Mouse (Mus musculus) hindbrain, embryonic 12.5 days (tissue): Measurements from ENCODE around the gene Mapkapk2. TPM values are rescaled to one million over a fixed set of nuclear protein-coding genes. Genes with fewer than 3 reads are reported as not detected.
A peak's percentile ranks its signal among the peaks of the same experiment; 100 is the strongest.

ENCODE experiments used
- ATAC-seq: fragments of 200-750 bp; cut with Nextera tagmentation; 2 replicates; pipeline ENCODE4 v1.8.0; 2017; ENCODE audit warnings: moderate TSS enrichment; ENCODE audit not compliant: low FRiP score
- H3K27ac ChIP-seq: fragments of 300-500 bp; sonication (generic); 2 replicates; pipeline ENCODE4 v1.5.1; 2016; ENCODE audit warnings: mild to moderate bottlenecking
- H3K27me3 ChIP-seq: fragments of 300-500 bp; sonication (generic); 2 replicates; pipeline ENCODE4 v1.6.1; 2016; ENCODE audit warnings: mild to moderate bottlenecking
- H3K36me3 ChIP-seq: fragments of 300-500 bp; sonication (generic); 2 replicates; pipeline ENCODE4 v1.6.1; 2016; ENCODE audit warnings: mild to moderate bottlenecking
- H3K4me1 ChIP-seq: fragments of 300-500 bp; sonication (generic); 2 replicates; pipeline ENCODE4 v1.6.1; 2016
- H3K4me2 ChIP-seq: fragments of 300-500 bp; sonication (generic); replicated peaks from 2 replicates; pipeline ENCODE4 v1.6.1; 2016; ENCODE audit warnings: mild to moderate bottlenecking
- H3K4me3 ChIP-seq: fragments of 300-500 bp; sonication (generic); 2 replicates; pipeline ENCODE4 v1.5.1; 2016; ENCODE audit warnings: mild to moderate bottlenecking
- H3K9ac ChIP-seq: fragments of 300-500 bp; sonication (generic); 2 replicates; pipeline ENCODE4 v1.6.1; 2016; ENCODE audit warnings: mild to moderate bottlenecking, moderate library complexity
- H3K9me3 ChIP-seq: fragments of 300-500 bp; sonication (generic); replicated peaks from 2 replicates; pipeline ENCODE4 v1.6.1; 2016; ENCODE audit warnings: mild to moderate bottlenecking
- WGBS: fragments of 180-500 bp; shearing (Covaris S2); methylation state at CpG from one replicate; pipeline ENCODE4 v1.1.7; 2016; 5-methylcytosine and 5-hydroxymethylcytosine counted together
- polyA plus RNA-seq: library from polyadenylated mRNA; unstranded; fragments of >200 nt; fragmentation: Nextera tagmentation; extraction: Ambion mirVana; gene quantifications from 2 replicates; pipeline ENCODE4 v1.2.1, GENCODE M21; 2016

Mapkapk2 gene
- polyA plus RNA-seq, 1 experiment from 2014 or later, result 50.3 TPM

GRCm38 (mm10) chr1:131103776-131104424, 6.3 kb upstream of the Mapkapk2 start:
- Histone ChIP-seq H3K9me3 (no peaks in the 10 kb centered on the region), H3K9ac (no peak overlapping the region), H3K27me3 (no peaks in the 10 kb centered on the region), H3K4me3 (no peak overlapping the region), H3K36me3 (no peaks in the 10 kb centered on the region), H3K4me1 (no peaks in the 10 kb centered on the region), H3K27ac (no peak overlapping the region), H3K4me2 (no peak overlapping the region)
- ATAC-seq, result no peak
- WGBS, result 86% methylated on average over 10 of the region's 10 CpGs

GRCm38 (mm10) chr1:131100808-131101207, 3.2 kb upstream of the Mapkapk2 start:
- no peak for ATAC-seq
- no peaks in the 10 kb centered on the region for H3K27me3 ChIP-seq
- H3K36me3 ChIP-seq, result no peaks in the 10 kb centered on the region
- no peaks in the 10 kb centered on the region for H3K9me3 ChIP-seq
- H3K9ac ChIP-seq, result no peak overlapping the region
- H3K4me3 ChIP-seq, result no peak overlapping the region
- H3K4me2 ChIP-seq, result no peak overlapping the region
- H3K27ac ChIP-seq, result no peak overlapping the region
- 85% methylated on average over 1 of the region's 1 CpGs for WGBS
- peaks cover 8% of the 10 kb centered on the region for H3K4me1 ChIP-seq

GRCm38 (mm10) chr1:131096803-131097699, 575 bp downstream of the Mapkapk2 start:
- H3K9ac ChIP-seq, result peak overlapping the region; percentile 91
- peaks cover 32% of the 10 kb centered on the region for H3K4me1 ChIP-seq
- WGBS, result under 1% methylated on average over 91 of the region's 98 CpGs
- peak; percentile 79 for ATAC-seq
- H3K27ac ChIP-seq, result peak overlapping the region; percentile 88
- H3K4me3 ChIP-seq, result peak overlapping the region; percentile 98
- H3K4me2 ChIP-seq, result peak overlapping the region; percentile 72
- H3K36me3 ChIP-seq, result no peaks in the 10 kb centered on the region
- H3K9me3 ChIP-seq, result no peaks in the 10 kb centered on the region
- no peaks in the 10 kb centered on the region for H3K27me3 ChIP-seq

GRCm38 (mm10) chr1:131096132-131096695, 1.4 kb downstream of the Mapkapk2 start:
- peak overlapping the region; percentile 91 for H3K9ac ChIP-seq
- peaks cover 37% of the 10 kb centered on the region for H3K4me1 ChIP-seq
- 30% methylated on average over 9 of the region's 9 CpGs for WGBS
- H3K36me3 ChIP-seq, result no peaks in the 10 kb centered on the region
- ATAC-seq, result no peak
- no peaks in the 10 kb centered on the region for H3K27me3 ChIP-seq
- H3K27ac ChIP-seq, result peak overlapping the region; percentile 88
- no peaks in the 10 kb centered on the region for H3K9me3 ChIP-seq
- peak overlapping the region; percentile 72 for H3K4me2 ChIP-seq
- H3K4me3 ChIP-seq, result peak overlapping the region; percentile 98

GRCm38 (mm10) chr1:131095574-131095973, 2.1 kb downstream of the Mapkapk2 start:
- ATAC-seq, result no peak
- peak overlapping the region; percentile 98 for H3K4me3 ChIP-seq
- WGBS, result 27% methylated on average over 8 of the region's 8 CpGs
- H3K36me3 ChIP-seq, result no peaks in the 10 kb centered on the region
- peaks cover 43% of the 10 kb centered on the region for H3K4me1 ChIP-seq
- H3K9ac ChIP-seq, result peak overlapping the region; percentile 91
- no peaks in the 10 kb centered on the region for H3K27me3 ChIP-seq
- no peaks in the 10 kb centered on the region for H3K9me3 ChIP-seq
- peak overlapping the region; percentile 72 for H3K4me2 ChIP-seq
- H3K27ac ChIP-seq, result no peak overlapping the region

GRCm38 (mm10) chr1:131093889-131094288, 3.7 kb downstream of the Mapkapk2 start:
- no peak overlapping the region for H3K9ac ChIP-seq
- no peaks in the 10 kb centered on the region for H3K9me3 ChIP-seq
- H3K4me2 ChIP-seq, result no peak overlapping the region
- H3K36me3 ChIP-seq, result no peaks in the 10 kb centered on the region
- H3K4me3 ChIP-seq, result no peak overlapping the region
- no peaks in the 10 kb centered on the region for H3K27me3 ChIP-seq
- no peak for ATAC-seq
- H3K27ac ChIP-seq, result no peak overlapping the region
- 87% methylated on average over 8 of the region's 8 CpGs for WGBS
- peaks cover 60% of the 10 kb centered on the region for H3K4me1 ChIP-seq

- H3K4me2 ChIP-seq, result no peak overlapping the region
- H3K36me3 ChIP-seq, result no peaks in the 10 kb centered on the region
- no peak overlapping the region for H3K9ac ChIP-seq
- peaks cover 65% of the 10 kb centered on the region for H3K4me1 ChIP-seq
- ATAC-seq, result no peak
- H3K27ac ChIP-seq, result no peak overlapping the region
- no peaks in the 10 kb centered on the region for H3K27me3 ChIP-seq
- whole genome bisulfite sequencing, result 95% methylated on average over 3 of the region's 3 CpGs
- H3K9me3 ChIP-seq, result no peaks in the 10 kb centered on the region
- H3K4me3 ChIP-seq, result no peak overlapping the region
Measured at GRCm38 (mm10) chr1:131092846-131093245, 4.8 kb downstream of the Mapkapk2 start.

- no peaks in the 10 kb centered on the region for H3K9me3 ChIP-seq
- no peak overlapping the region for H3K27ac ChIP-seq
- no peaks in the 10 kb centered on the region for H3K27me3 ChIP-seq
- peaks cover 68% of the 10 kb centered on the region for H3K4me1 ChIP-seq
- no peak overlapping the region for H3K4me2 ChIP-seq
- H3K36me3 ChIP-seq, result no peaks in the 10 kb centered on the region
- H3K9ac ChIP-seq, result no peak overlapping the region
- no peak for ATAC-seq
- no peak overlapping the region for H3K4me3 ChIP-seq
- 87% methylated on average over 3 of the region's 3 CpGs for WGBS
Measured at GRCm38 (mm10) chr1:131092173-131092572, 5.5 kb downstream of the Mapkapk2 start.

GRCm38 (mm10) chr1:131091481-131091880, 6.1 kb downstream of the Mapkapk2 start:
- no peak for ATAC-seq
- Histone ChIP-seq H3K4me1 (peaks cover 75% of the 10 kb centered on the region), H3K4me2 (no peak overlapping the region), H3K36me3 (no peaks in the 10 kb centered on the region), H3K4me3 (no peak overlapping the region), H3K27me3 (no peaks in the 10 kb centered on the region), H3K27ac (no peak overlapping the region), H3K9ac (no peak overlapping the region), H3K9me3 (no peaks in the 10 kb centered on the region)
- 84% methylated on average over 3 of the region's 3 CpGs for WGBS

GRCm38 (mm10) chr1:131090877-131091276, 6.7 kb downstream of the Mapkapk2 start:
- no peak overlapping the region for H3K27ac ChIP-seq
- 82% methylated on average over 4 of the region's 4 CpGs for WGBS
- H3K27me3 ChIP-seq, result no peaks in the 10 kb centered on the region
- H3K36me3 ChIP-seq, result no peaks in the 10 kb centered on the region
- H3K4me3 ChIP-seq, result no peak overlapping the region
- no peak overlapping the region for H3K4me2 ChIP-seq
- ATAC-seq, result no peak
- no peaks in the 10 kb centered on the region for H3K9me3 ChIP-seq
- H3K9ac ChIP-seq, result no peak overlapping the region
- H3K4me1 ChIP-seq, result peaks cover 76% of the 10 kb centered on the region

GRCm38 (mm10) chr1:131090261-131090660, 7.4 kb downstream of the Mapkapk2 start:
- peaks cover 74% of the 10 kb centered on the region for H3K4me1 ChIP-seq
- H3K9me3 ChIP-seq, result no peaks in the 10 kb centered on the region
- WGBS, result 87% methylated on average over 5 of the region's 5 CpGs
- no peak overlapping the region for H3K27ac ChIP-seq
- no peak overlapping the region for H3K4me3 ChIP-seq
- H3K27me3 ChIP-seq, result no peaks in the 10 kb centered on the region
- H3K4me2 ChIP-seq, result no peak overlapping the region
- ATAC-seq, result no peak
- H3K9ac ChIP-seq, result no peak overlapping the region
- H3K36me3 ChIP-seq, result no peaks in the 10 kb centered on the region

- ATAC-seq, result no peak
- Histone ChIP-seq H3K4me2 (no peak overlapping the region), H3K4me1 (peaks cover 72% of the 10 kb centered on the region), H3K27ac (no peak overlapping the region), H3K4me3 (no peak overlapping the region), H3K9ac (no peak overlapping the region), H3K9me3 (no peaks in the 10 kb centered on the region), H3K36me3 (no peaks in the 10 kb centered on the region), H3K27me3 (no peaks in the 10 kb centered on the region)
- 80% methylated on average over 2 of the region's 2 CpGs for WGBS
Measured at GRCm38 (mm10) chr1:131089525-131090127, 8.0 kb downstream of the Mapkapk2 start.
